Mouse (Mus musculus) T-helper 1 cell (primary cell): ENCODE results near the gene 3830406C13Rik.

ENCODE experiments used
- in situ Hi-C: fragments of 300-600 bp; cut with MboI, MseI; formaldehyde crosslinking; loops from one replicate; pipeline ENCODE4 v1.15.1; 2025; ENCODE audit warnings: high pct_unique_total_duplicates

Gene 3830406C13Rik

DNA sequence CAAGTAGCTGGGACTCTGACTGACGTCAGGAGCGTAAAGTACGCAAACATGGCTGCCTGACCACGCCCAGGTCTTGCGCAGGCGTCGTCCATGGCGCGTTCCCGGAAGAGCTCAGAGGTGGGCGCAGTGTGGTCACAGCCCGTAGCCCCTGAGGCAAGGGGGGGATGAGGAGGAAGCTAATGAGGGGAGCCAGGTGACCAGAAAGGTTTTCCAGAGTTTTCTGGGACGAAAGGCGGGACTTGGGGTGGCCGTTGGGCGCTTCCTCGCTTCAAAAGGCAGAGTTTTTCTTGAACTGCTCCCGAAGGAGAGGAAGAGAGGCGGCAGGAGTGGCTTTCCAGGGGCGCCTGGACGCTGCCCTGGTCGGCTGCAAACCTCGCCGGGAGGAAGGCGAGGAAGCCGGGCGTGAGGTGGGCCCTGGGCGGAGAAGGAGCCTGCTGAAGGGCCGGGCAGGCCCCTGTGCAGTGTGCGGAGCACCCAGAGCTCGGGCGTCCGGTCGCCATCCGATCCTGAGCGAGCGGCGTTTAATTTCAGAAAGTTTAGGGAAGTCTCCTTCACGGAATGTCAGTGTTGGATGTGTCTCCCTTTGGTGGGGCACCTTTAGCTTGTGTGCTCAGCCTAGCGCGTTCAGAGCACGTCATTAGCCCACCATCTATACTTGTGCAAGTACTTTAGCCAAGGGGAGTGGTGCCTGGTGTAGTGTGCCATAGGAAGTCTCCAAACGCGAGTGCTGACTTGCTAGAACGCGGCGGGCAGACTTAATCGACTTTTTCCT is at the start of gene 3830406C13Rik:
3830406C13Rik (plus strand) TSS at position 33 of the 772 bp plus-strand sequence.
- in situ Hi-C loops = loop anchor here (25.0 kb wide), 2 partner anchors 1628 to 1972 kb away; partner anchors contain the start of gene Gm281

- in situ Hi-C loops = no loop called here
Measured at GRCm38 (mm10) chr14:12243726-12244125, 40.2 kb upstream of the 3830406C13Rik start.

GRCm38 (mm10) chr14:12276031-12276430 is 7.9 kb upstream of the 3830406C13Rik start:
- in situ Hi-C loops = loop anchor here (25.0 kb wide), 2 partner anchors 1636 to 1964 kb away; partner anchors contain the start of gene Gm281

GRCm38 (mm10) chr14:12283641-12284040 is 332 bp upstream of the 3830406C13Rik start, which contains the start of gene Gm49355:
Gm49355 (plus strand) TSS chr14:12283976.
- in situ Hi-C loops = loop anchor here (25.0 kb wide), 2 partner anchors 1629 to 1971 kb away; partner anchors contain the start of gene Gm281

GRCm38 (mm10) chr14:12289747-12290146 is 5.8 kb downstream of the 3830406C13Rik start:
- in situ Hi-C loops = loop anchor here (25.0 kb wide), 2 partner anchors 1623 to 1977 kb away; partner anchors contain the start of gene Gm281

DNA sequence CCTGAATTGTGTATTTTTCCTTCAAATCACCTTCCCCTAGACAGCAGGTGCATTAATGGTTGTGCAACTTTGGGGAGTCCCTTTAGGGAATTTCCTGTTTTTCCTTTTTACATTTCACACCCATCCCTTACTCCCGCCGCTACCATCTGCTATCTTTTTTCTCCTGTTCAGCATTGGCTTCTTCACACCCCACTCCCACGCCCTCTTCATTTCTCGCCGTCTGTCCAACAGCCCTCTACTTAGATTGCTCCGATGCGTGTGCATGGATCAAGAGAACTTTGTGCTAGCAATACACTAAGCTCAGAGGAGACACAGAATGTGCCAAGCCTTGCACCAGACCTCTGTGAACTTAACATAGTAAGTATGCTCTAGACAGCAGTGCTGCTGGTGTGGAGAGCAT is 12.4 kb downstream of the 3830406C13Rik start:
- in situ Hi-C loops = loop anchor here (25.0 kb wide), 2 partner anchors 1616 to 1984 kb away; partner anchors contain the start of gene Gm281

- in situ Hi-C loops = loop anchor here (25.0 kb wide), 2 partner anchors 1613 to 1987 kb away; partner anchors contain the start of gene Gm281
Measured at GRCm38 (mm10) chr14:12299171-12299570, 15.2 kb downstream of the 3830406C13Rik start.

DNA sequence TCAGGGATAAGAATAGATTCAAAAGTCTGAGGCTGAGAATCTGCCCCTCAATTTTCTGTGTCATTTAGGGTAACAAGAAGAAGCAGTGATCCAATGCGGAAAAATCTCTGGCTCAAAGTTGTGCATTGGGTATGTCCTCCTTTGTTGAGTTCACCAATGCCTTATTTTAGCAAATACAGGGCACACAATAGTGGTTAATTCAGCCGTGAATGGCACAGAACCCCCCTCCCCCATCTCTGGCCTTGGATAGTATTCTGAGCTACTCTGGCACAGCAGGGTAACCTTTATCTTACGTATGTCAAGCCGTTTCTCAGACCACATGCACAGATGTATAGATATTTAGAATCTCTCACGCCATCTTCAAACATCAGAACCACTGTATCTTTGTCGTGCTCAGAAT is 15.7 kb downstream of the 3830406C13Rik start:
- in situ Hi-C loops = loop anchor here (25.0 kb wide), 2 partner anchors 1613 to 1987 kb away; partner anchors contain the start of gene Gm281

GRCm38 (mm10) chr14:12300275-12300674 is 16.3 kb downstream of the 3830406C13Rik start:
- in situ Hi-C loops = no loop called here

DNA sequence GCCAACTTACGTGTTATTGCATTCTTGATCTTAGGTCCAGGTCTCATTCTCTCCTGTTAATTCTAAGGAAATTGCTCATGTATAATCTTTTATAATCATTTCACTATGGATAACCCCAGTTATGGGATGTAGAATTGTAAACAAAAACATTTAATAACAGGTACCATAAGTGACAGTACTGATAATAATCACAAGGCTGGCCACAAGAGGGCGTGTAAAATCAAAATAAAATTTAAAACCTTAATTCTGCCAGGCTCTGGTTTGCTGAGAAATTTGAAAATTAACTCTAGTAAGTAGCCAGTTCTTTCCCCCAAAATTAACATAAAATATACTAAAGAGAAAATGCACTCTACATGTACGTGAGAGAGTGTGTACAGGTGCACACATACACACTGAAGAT is 16.7 kb downstream of the 3830406C13Rik start:
- in situ Hi-C loops = no loop called here

DNA sequence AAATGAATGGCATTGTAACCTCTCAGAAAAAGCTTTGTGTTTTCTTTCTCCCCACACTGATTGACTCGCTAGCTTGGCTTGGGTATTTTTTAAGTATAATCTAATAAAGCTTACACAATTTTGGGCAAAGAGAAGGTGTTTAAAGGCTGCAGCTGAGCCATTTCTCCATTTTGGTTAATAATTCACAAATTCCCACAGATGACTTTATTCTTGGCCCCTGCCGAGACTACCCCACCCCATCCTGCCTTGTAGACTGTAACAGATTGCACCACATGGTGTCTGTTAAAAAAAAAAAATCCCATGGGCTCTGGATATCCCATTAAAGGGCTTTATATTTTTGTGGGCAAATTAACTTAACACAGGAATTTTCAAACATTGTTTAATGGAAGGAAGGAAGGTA is 19.1 kb downstream of the 3830406C13Rik start:
- in situ Hi-C loops = no loop called here

GRCm38 (mm10) chr14:12333622-12334021 is 49.6 kb downstream of the 3830406C13Rik start:
- in situ Hi-C loops = loop anchor here (25.0 kb wide), 1 partner anchor 171 kb away; no protein-coding TSS in a partner anchor

DNA sequence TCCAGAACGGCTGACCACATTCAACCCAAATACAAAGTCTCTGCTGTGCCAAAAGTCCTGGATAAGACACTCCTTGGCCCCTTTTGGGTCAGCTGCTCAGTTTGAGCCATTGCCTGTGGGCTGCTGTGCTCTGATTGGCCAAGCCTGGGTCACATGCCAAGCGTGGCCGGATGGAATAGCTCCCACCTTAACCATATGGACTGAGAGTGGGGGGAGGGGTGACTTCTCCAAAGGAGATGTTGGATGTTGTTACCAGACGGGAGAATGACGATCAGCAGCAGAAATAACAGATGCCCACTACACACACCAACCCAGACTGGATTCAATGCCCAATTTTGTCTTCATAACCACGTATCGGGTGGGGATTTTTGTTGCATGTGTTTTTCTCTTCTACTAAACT is 51.0 kb downstream of the 3830406C13Rik start:
- in situ Hi-C loops = loop anchor here (25.0 kb wide), 1 partner anchor 173 kb away; no protein-coding TSS in a partner anchor

DNA sequence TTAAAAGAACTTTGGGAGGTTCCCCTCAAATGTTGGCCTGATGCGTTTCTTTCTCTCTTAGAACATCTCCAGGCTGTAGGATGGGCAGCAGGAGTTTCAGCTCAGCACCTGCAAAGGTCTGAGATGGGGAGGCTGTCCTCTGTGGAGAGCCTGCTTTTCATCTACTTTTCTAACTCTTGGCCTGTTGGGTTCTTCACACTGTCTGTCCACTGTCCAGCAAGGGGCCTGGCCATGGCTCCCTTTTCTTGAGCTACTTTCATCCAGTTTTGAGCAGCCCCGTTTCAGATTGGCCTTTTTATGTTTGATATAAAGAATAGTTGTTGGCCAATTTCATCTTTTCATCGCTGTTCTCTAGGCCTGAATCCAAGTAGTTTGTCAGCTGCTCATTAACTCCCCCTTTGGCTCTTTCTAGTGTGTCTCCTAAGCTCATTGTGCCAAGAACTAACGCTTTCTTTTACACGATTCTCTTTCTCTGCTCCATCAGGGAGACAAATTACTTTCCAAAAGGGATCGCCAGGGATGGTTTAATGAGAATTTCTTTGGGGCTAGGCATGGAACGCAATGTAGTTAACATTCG is 53.5 kb downstream of the 3830406C13Rik start:
- in situ Hi-C loops = loop anchor here (25.0 kb wide), 1 partner anchor 175 kb away; no protein-coding TSS in a partner anchor

DNA sequence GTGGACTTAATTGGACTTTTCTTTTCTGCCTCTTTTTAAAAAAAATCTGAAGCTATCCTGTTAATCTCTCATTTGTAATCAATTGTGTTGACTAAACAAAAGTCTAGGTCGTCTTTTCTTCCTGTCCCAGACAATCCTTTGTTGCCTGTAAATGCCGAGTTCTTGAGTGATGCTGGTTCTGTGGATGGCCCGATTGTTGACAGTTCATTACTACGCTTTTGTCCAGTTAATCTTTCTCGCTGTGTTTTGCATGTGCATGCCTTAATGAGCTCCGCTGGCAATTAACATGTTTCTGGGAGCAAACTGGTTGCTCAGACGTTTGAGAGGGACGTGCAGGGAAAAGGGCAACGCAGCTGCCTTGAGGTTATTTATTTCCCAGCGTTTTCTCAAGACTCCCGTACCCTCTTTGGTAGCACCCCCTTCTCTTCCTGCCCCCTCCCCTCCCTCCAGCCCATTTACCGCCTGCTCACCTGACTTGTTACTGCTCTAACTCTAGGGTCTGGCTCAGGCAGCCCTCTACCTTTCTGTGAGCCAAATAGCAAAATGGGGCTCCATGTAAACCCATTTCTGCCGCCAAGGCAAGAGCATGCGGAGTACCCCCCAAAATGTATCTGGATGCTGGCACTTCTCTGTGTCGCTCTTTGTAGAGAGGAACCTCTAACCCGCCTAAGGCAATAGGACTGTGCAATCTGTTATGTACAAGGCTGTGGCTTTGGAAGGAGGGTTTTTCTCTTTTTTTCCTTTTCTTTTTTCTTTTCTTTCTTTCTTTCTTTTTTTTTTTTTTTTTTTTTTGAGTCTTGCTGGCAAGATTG is 54.2 kb downstream of the 3830406C13Rik start:
- in situ Hi-C loops = loop anchor here (25.0 kb wide), 1 partner anchor 176 kb away; no protein-coding TSS in a partner anchor

DNA sequence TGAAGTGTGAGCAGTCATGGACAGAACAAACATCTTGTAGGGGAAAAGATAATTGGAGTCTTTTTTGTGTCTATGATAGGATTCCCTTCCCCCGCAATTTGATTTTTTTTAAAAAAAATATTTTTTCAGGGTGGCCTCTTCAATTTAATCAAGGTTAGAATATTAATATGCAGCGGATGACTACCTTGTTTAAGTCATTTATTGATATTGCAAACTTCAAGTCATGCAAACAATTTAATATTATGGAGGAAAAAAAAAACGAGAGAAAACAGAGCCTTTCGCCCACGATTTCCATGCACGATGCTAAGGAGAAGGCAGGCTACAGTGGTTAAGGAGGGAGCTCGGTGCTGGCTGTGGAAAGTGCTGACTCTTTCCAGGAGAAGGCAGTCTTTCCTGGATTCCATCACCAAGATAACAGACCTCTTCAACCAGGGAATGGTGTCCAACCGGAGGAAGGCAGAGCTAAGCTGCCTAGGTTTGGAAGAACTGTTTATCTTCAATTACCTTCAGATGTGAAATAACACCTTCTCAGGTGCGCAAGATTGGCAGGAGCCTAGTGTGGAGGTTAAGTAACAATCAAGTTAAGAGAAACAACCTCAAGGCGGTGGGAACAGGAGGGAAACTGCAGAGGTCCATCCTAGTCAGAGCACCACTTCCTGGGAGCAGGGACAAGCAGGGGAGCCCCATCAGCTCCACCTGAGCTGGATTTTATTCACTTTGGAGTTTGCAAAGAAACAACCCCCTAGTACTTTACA is 55.0 kb downstream of the 3830406C13Rik start:
- in situ Hi-C loops = loop anchor here (25.0 kb wide), 1 partner anchor 177 kb away; no protein-coding TSS in a partner anchor

GRCm38 (mm10) chr14:12340238-12341074 is 56.5 kb downstream of the 3830406C13Rik start:
- in situ Hi-C loops = loop anchor here (25.0 kb wide), 1 partner anchor 178 kb away; no protein-coding TSS in a partner anchor

GRCm38 (mm10) chr14:12341075-12341788 is 57.3 kb downstream of the 3830406C13Rik start:
- in situ Hi-C loops = loop anchor here (25.0 kb wide), 1 partner anchor 179 kb away; no protein-coding TSS in a partner anchor
